In genomic region chr7:28993402-28993801, GRCm38 (mm10) we compare ENCODE assay signal across 34 mouse cellular contexts.
"Had no signal": no experiment of that assay in that cellular context is flagged by ENCODE, and none has a peak within 500 bp of the region (broad histone marks: within the 10 kb centered on the region; RNA-seq: fewer than 3 reads in every experiment).

No protein-coding gene starts in this region.

- H3K4me2 ChIP-seq: heart, embryonic 12.5 days; heart, embryonic 13.5 days; heart, embryonic 15.5 days; hindbrain, embryonic 12.5 days; hindbrain, embryonic 13.5 days; hindbrain, embryonic 14.5 days; hindbrain, embryonic 15.5 days; intestine, embryonic 15.5 days; kidney, embryonic 15.5 days had no signal

- DNase-seq: heart, postnatal 10 days; heart, postnatal 14 days; heart, postnatal 36 days; heart, postnatal 4 days; kidney, adult 11 months; kidney, adult 18-20 months; kidney, adult 2 months; kidney, adult 8-10 months; kidney, adult 9 months; kidney, postnatal 10 days; kidney, postnatal 14 days; kidney, postnatal 25 days; kidney, postnatal 36 days; kidney, postnatal 4 days; layer of hippocampus, adult 9-11 months; layer of hippocampus, postnatal 36 days had no signal

- H3K4me1 ChIP-seq: heart, embryonic 12.5 days; heart, embryonic 13.5 days; heart, embryonic 15.5 days; hindbrain, embryonic 10.5 days; hindbrain, embryonic 12.5 days; hindbrain, embryonic 13.5 days; hindbrain, embryonic 15.5 days; intestine, embryonic 15.5 days; kidney, embryonic 15.5 days had no signal

- H3K9ac ChIP-seq: heart, embryonic 12.5 days; heart, embryonic 13.5 days; heart, embryonic 15.5 days; hindbrain, embryonic 12.5 days; hindbrain, embryonic 13.5 days; hindbrain, embryonic 14.5 days; hindbrain, embryonic 15.5 days; intestine, embryonic 15.5 days; kidney, embryonic 15.5 days had no signal

- H3K4me3 ChIP-seq: heart, embryonic 12.5 days; heart, embryonic 13.5 days; heart, embryonic 15.5 days; hindbrain, embryonic 10.5 days; hindbrain, embryonic 12.5 days; hindbrain, embryonic 13.5 days; hindbrain, embryonic 15.5 days; intestine, embryonic 15.5 days; kidney, embryonic 15.5 days; layer of hippocampus, adult 2 months; left cerebral cortex, adult 2 months had no signal

- H3K27ac ChIP-seq: heart, embryonic 13.5 days; heart, embryonic 15.5 days; hindbrain, embryonic 10.5 days; hindbrain, embryonic 12.5 days; hindbrain, embryonic 13.5 days; hindbrain, embryonic 14.5 days; hindbrain, embryonic 15.5 days; hindbrain, postnatal 0 days; intestine, embryonic 15.5 days; kidney, embryonic 15.5 days; kidney, postnatal 0 days; layer of hippocampus, adult 2 months; left cerebral cortex, adult 2 months had no signal

- H3K36me3 ChIP-seq: heart, embryonic 12.5 days; heart, embryonic 13.5 days; heart, embryonic 15.5 days; hindbrain, embryonic 10.5 days; hindbrain, embryonic 12.5 days; hindbrain, embryonic 13.5 days; hindbrain, embryonic 15.5 days; intestine, embryonic 15.5 days; kidney, embryonic 15.5 days had no signal

- ATAC-seq: hindbrain, embryonic 16.5 days; hindbrain, postnatal 0 days; inflammation-experienced regulatory T-cells, adult 6 months; intestine, embryonic 15.5 days; intestine, embryonic 16.5 days; intestine, postnatal 0 days had no signal

- H3K9me3 ChIP-seq: heart, embryonic 12.5 days; heart, embryonic 13.5 days; heart, embryonic 15.5 days; hindbrain, embryonic 10.5 days; hindbrain, embryonic 12.5 days; hindbrain, embryonic 13.5 days; hindbrain, embryonic 15.5 days; intestine, embryonic 15.5 days; kidney, embryonic 15.5 days had no signal

- H3K27me3 ChIP-seq: heart, embryonic 13.5 days; heart, embryonic 15.5 days; hindbrain, embryonic 12.5 days; hindbrain, embryonic 13.5 days; hindbrain, embryonic 15.5 days; intestine, embryonic 15.5 days; kidney, embryonic 15.5 days had no signal
